ENCODE assay signal across 8 mouse cellular contexts in the genomic region with DNA sequence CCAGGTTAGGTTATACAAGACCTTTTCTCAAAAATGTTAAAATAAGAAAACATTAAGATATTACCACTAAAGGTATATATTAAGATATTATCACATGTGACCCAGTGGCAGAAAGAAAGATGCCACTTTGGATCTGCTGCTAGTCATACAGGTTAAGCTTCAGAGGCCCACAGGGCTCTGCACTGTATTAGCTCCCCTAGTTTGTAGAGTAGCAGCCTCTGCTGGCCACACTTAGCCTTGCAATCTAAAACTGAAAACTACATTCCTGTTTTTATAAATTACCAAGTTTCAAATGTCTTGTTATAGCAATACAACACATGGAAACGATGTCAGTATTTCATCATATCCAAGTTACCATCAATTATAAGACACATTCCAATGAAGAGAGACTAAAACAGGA. TPM values are rescaled to one million over a fixed set of nuclear protein-coding genes. Genes with fewer than 3 reads are reported as not detected.
DNase-seq lines count a peak whose midpoint lies in the region; ATAC-seq and TF ChIP-seq lines count a peak whose summit lies in the region.

No protein-coding gene starts in this region.

- peak; percentile 50; the same call in 1 of the 2 replicates for TF ChIP-seq CTCF in cerebellum, adult 2 months (IDR thresholded peaks at IDR 0.05; ENCODE audit: borderline replicate concordance, insufficient read depth, low read depth, low read length)

- no peak overlapping the region for H3K9ac ChIP-seq in kidney, embryonic 16.5 days (replicated peaks; ENCODE audit: low read length)

- no peaks in the 10 kb centered on the region for H3K9me3 ChIP-seq in kidney, embryonic 16.5 days (ENCODE audit: low read length)

- 0 out of 2 replicates have a peak, but pooled peaks cover 5% of the 10 kb centered on the region for H3K36me3 ChIP-seq in kidney, embryonic 16.5 days (ENCODE audit: insufficient read depth, low read length)

- WGBS in cerebellum, adult 2 months: 74% methylated on average over 1 of the region's 1 CpGs
- WGBS in kidney, embryonic 16.5 days: 76% methylated on average over 1 of the region's 1 CpGs

- H3K4me1 ChIP-seq in cerebellum, adult 2 months (ENCODE audit: control insufficient read depth, insufficient read depth, low read length): no peaks in the 10 kb centered on the region
- no peaks in the 10 kb centered on the region for H3K4me1 ChIP-seq in kidney, embryonic 16.5 days (ENCODE audit: insufficient read depth, low read length)

- no peak for TF ChIP-seq POLR2A in cerebellum, adult 2 months (IDR thresholded peaks at IDR 0.05; ENCODE audit: borderline replicate concordance, insufficient read depth, low read length)

- H3K4me2 ChIP-seq in kidney, embryonic 16.5 days (replicated peaks; ENCODE audit: low read depth, low read length): no peak overlapping the region

- DNase-seq in cerebellum, adult 2 months: peak in 1 of 2 experiments; percentile 13
- DNase-seq in cerebellum, adult 11-12 months: no peak
- DNase-seq in right cerebral cortex, adult 18-20 months: peak; percentile 37
- no peak for DNase-seq in right cerebral cortex, postnatal 25 days
- DNase-seq in embryo, embryonic 11.5 days (ENCODE audit: low read depth, low spot score): peak; percentile 3
- peak; percentile 63 for DNase-seq in lung, postnatal 10 days
- peak; percentile 30 for DNase-seq in thymus, postnatal 14 days

- H3K4me3 ChIP-seq in cerebellum, adult 2 months (replicated peaks; ENCODE audit: insufficient read depth, low read depth, low read length): no peak overlapping the region
- no peak overlapping the region for H3K4me3 ChIP-seq in kidney, embryonic 16.5 days (ENCODE audit: low read length)

- H3K27ac ChIP-seq in cerebellum, adult 2 months (ENCODE audit: insufficient read depth, low read length): no peak overlapping the region
- H3K27ac ChIP-seq in kidney, embryonic 16.5 days (ENCODE audit: low read length): no peak overlapping the region

- no peaks in the 10 kb centered on the region for H3K27me3 ChIP-seq in cerebellum, adult 2 months (ENCODE audit: control insufficient read depth, insufficient read depth, low read length)
- no peaks in the 10 kb centered on the region for H3K27me3 ChIP-seq in kidney, embryonic 16.5 days (ENCODE audit: insufficient read depth, low read length)

- peak; percentile 67; the same call in 1 of the 2 replicates for ATAC-seq in kidney, embryonic 16.5 days (ENCODE audit: low FRiP score, low TSS enrichment)

RNA-seq across cellular contexts. Expression of a gene that starts 26.2 kb away (rescaled TPM):
- 4.7 and 5.4 TPM in 2 replicates for polyA plus RNA-seq in cerebellum, adult 2 months (2012; rRNA removed)
- polyA plus RNA-seq in kidney, embryonic 16.5 days (2015; fragmentation: Nextera tagmentation; extraction: Ambion mirVana): 77.3 and 77.8 TPM in 2 replicates

Comparison
In these comparisons a context has a peak if more than half of its experiments do, and no peak if none do; other contexts are left out.
1. DNase-seq: peak in right cerebral cortex, adult 18-20 months (single experiment), embryo, embryonic 11.5 days (single experiment), lung, postnatal 10 days (single experiment) and thymus, postnatal 14 days (single experiment); none in cerebellum, adult 11-12 months (single experiment) and right cerebral cortex, postnatal 25 days (single experiment).
2. RNA of a gene that starts 26.2 kb away (polyA plus RNA-seq): 77.3 to 77.8 TPM in kidney, embryonic 16.5 days; 4.7 to 5.4 TPM in cerebellum, adult 2 months; every median in the first group is over 10 times any median in the second.